Mouse (Mus musculus) right cerebral cortex, adult 2 months (tissue): ENCODE measurements around the gene Casz1.
A peak's percentile ranks its signal among the peaks of the same experiment; 100 is the strongest.

Experiments
- DNase-seq, 2 experiments: peaks; one replicate each; pipeline ENCODE4 v3.0.0; 2021 to 2022; ENCODE audit warnings: low spot score in 2 of 2

Gene Casz1

GRCm38 (mm10) chr4:148878192-148878983 is 74.2 kb downstream of the Casz1 start:
- DNase-seq: no peak

GRCm38 (mm10) chr4:148878984-148879610 is 74.9 kb downstream of the Casz1 start:
- DNase-seq: no peak

DNA sequence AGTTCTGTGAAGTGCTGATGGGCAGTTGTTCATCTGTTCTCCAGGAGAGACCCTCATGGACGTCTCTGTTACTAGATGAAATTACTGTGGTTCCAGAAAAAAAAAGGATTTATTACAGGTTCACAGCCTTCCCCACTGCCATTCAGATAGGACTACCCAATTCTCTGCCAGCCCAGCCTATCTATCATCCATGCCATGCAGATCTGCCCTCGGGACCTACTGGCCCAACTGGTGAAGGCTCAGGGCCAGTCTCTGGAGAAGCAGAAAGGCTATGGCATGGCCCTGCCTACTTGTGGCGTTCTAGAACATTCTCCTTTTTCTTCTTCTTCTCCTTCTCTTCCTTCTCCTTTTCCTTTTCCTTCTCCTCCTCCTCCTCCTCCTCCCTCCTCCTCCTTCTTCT is 75.4 kb downstream of the Casz1 start:
- DNase-seq: no peak

GRCm38 (mm10) chr4:148881001-148881669 is 76.9 kb downstream of the Casz1 start:
- DNase-seq: no peak

DNA sequence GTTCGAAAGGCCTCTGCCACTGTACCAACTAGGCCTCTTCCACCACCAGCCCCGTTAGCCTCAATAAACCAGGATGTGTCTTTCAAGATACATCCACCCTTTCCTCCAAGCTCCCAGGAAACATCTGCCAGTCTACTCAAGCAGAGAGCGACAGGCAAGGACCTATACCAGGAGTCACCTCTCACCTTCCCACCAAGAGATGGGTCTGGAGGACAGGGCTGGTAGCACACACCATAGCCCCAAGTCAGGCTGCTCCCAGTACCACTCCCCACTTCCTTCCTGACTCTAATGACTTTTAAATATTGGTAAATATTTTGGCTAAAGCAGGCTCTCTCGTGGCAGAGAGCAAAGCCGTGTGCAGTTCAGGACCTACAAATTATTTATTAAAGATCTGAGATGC is 77.6 kb downstream of the Casz1 start:
- DNase-seq: no peak

DNA sequence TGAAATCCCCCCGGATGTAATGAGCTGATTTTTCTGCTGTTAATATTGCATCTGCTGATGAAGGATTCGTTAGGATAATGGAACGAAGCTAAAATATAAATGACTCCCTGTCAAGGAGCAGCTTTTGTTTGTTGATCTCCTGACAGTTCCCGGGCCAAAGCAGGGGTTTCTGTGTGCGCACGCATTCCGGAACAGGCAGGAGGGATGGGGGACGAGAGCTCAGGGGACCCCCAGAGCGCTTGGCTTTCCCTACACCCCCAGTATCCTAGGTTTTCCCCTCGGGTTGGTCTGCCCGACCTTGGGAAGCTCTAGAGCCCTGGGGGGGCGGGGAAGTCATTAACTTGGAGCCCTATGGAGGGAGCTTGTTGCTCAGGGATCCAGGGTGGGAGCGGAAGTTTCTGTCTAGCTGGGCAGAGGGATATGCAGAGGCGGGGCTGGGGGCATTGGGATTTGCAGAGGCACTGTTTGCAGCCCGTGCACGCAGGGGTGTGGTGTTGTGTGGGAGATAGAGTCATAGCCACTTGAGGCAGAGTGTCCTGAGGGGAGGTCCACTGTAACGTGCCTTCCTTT is 78.2 kb downstream of the Casz1 start:
- no peak for DNase-seq

DNA sequence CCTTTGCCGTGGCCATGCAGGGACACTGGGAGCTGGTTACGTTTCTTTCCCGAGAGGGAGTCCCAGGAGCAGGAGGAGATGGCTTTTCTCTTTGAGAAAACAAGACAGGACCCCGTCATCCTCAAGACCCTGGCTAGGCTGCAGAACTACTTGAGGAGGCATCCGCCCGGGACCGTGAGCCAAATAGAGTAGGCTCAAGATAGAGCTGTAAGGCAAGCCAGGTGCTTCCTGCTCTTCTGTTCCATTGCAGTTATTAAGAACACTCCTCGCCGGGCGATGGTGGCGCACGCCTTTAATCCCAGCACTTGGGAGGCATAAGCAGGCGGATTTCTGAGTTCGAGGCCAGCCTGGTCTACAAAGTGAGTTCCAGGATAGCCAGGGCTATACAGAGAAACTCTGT is 80.4 kb downstream of the Casz1 start:
- DNase-seq: no peak

DNA sequence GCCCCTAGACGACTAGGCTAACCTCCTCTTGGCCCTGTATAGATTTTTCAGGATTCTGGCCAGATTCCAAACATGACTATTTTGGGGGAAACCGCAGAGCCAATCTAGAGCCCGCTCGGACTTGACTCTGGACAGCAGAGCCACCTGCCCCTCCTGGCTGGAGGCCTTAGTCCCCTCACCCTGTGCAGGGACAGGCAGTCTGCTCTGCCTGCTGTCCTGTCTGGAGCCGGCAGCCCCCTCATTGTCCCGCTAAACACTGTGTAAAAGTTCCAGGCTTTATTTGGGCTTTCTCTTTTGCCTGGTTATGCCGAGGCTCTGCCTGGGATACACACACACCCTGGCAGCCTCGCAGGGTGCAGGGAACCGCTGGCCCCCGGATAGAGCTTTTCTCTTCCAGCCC is 81.2 kb downstream of the Casz1 start:
- DNase-seq: no peak

DNA sequence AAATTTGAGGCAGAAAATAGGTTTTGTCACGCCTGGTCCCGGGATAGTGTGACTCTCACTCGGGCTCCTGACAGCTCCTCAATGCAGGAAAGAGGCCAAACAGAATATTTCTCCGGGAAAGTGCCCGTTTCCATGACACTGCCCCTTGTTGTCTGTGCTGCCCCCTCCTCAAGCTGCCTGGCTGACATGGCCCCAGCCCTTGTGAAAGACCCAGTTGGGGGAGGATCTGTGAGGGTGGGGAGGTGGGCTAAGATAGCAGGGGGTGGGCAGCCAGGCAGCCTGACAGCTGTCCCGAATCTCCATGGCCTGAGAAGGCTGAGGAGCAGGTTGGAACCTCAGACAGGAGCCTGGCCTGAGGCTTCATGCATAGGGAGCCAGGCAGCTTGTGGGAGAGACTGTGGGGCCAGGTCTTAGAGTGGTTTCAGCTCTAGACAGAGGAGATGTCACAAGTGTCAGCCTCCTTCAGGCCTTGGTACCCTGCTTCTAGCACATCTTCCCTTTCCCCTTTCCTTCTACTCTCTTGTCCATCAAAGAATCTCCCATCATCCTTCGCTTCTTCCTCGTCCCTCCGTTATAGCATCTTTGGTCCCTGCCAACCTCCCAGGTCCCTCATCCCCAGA is 81.8 kb downstream of the Casz1 start:
- no peak for DNase-seq

GRCm38 (mm10) chr4:148888229-148888628 is 84.0 kb downstream of the Casz1 start:
- no peak for DNase-seq

DNA sequence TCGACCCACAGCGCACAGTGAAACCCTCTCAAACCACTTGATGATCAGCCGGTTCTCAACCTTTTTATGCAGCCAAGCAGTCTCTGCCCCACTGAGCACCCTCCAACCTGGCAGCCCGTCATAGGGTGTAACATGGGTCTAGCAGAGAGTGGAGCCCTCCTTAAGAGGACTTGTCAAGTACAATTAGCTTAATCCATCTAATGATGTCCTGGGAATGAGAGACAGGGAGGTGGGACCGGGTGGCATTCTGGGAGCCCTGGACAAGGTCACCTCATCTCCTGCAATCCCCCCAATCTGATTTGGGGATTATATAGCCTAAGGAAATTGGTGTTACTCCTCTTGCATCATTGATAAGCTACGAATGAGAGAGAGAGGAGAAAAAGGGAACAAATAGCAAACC is 84.8 kb downstream of the Casz1 start:
- DNase-seq: no peak

DNA sequence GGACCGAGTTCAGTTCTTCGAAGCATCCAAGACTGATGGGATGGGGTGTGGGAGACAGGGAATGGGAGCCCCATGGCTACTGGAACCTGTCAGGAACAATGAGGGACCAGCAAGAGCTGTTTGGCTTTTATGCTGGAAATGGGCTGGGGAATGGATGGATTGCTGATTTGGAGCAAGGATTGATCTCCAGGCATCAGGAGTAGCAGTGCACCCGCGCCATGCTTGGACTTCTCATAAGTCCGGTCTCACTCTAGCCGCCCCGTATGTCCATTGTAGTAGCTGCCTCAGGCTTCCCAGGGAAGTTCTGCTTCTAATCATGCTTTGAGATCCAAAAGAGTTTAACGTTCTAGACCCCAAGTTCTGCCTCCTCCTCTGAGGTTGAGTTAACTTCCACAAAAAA is 86.2 kb downstream of the Casz1 start:
- no peak for DNase-seq

- no peak for DNase-seq
Observed at GRCm38 (mm10) chr4:148890892-148891838, 86.9 kb downstream of the Casz1 start.

DNA sequence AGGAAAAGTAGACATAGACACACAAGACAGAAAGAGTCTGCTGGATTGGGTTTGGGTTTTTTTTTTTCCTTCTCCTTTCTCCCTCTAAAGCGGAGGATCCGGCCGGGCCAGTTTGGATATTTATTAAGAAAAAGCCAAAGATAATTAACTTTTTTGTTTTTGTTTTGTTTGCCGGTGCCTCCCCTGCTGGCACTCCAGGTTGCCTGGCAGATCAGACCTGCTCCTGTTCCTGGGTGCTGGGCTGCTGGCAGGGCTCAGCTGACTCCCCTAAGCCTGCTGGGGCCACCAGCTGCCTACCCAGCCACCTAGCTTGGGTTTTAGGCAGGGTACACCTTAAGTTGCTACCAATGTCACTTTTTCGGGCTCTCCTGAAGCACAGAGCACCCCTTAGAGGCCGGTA is 91.9 kb downstream of the Casz1 start:
- no peak for DNase-seq

GRCm38 (mm10) chr4:148899927-148900294 is 95.7 kb downstream of the Casz1 start:
- no peak for DNase-seq

GRCm38 (mm10) chr4:148900295-148901211 is 96.3 kb downstream of the Casz1 start:
- DNase-seq: peak in 1 of 2 experiments; percentile 31

- DNase-seq: no peak
Observed at GRCm38 (mm10) chr4:148901275-148902052, 97.2 kb downstream of the Casz1 start.

DNA sequence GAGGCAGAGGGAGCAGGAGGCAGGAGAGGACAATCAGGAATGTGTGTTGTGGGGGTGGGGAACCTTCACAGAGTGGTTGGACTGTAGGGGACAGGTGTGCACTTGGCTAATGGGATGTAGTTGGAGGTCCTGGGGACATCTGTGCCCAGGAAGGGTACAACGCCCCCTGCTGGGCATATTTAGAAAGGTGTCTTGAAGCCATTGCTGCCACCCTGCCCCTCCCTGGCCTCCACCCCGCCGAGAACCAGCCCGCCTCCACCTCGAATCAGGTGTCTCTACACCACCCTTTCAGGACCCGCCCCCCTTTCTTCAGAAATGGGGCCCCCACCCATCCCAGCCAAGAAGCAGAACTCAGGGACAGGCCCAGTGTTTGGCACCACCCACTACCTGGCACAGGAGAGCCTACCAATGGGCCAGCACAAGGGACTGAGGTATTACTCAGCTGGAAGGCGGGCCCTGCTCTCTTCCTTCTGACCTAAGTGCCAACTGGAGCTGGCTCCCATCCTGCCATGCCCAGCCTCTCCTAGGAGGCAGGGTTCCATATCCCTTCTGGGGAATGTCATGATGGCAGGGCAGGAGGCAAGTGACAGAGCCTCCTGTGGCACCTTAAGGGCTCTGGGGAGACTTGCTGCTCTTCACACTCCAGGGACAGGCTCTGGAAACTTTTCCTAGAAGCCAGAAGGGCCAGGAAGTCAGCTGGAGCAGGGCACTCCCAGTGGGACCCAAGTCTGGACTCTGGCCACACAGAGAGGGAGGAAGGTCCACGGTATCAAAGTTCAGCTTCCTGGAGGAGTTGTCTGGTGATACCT is 98.9 kb downstream of the Casz1 start:
- no peak for DNase-seq
